Mouse (Mus musculus) gastrocnemius, adult 18-20 months (tissue): ENCODE measurements around the gene Dirc2. TPM values are rescaled to one million over a fixed set of nuclear protein-coding genes. Genes with fewer than 3 reads are reported as not detected.
A peak's percentile ranks its signal among the peaks of the same experiment; 100 is the strongest.

ENCODE experiments used
- DNase-seq: peaks from one replicate; pipeline ENCODE4 v3.0.0; 2021; ENCODE audit warnings: low spot score
- total RNA-seq, 2 experiments: library from RNA; stranded (reverse); gene quantifications; 2 replicates each; pipeline ENCODE4 v1.2.3; 2021

Dirc2 gene
- total RNA-seq, 2 experiments from 2014 or later = 61.7 to 65.1 TPM

GRCm38 (mm10) chr16:35740357-35740756 lies 28.8 kb downstream of the Dirc2 start:
- no peak for DNase-seq

GRCm38 (mm10) chr16:35739548-35739947 lies 29.6 kb downstream of the Dirc2 start:
- DNase-seq = no peak

DNA sequence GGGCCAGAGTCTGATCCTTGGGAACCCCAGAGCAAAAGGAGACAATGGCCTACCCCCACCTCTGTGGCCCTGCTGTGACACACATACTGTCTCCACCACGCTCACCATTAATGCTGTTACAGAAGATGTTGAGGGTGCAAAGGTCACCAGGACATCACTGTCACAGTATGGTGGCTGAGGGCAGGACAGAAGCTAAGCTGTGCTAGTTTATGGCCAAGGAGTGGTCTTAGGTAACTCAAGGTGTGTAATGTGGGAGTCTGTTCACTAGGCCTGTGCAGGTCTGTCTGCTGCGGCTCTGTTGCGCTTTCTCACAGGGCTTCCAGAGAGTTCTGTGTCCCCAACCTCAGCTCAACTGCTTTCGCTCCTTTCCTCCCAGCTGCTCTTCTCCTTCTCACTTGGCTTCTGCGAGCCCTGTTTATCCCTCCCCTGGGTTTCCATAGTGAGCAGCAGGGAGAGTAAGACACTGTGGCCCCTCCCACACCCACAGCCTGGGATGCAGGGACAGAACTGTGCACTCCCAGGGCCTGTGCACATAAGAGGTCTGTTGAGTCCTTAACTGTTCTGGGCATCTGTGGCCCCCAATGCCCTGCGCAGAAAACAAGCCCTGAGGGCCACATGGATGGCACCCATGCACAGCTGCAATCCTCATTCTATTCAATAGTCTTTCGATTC lies 30.9 kb downstream of the Dirc2 start:
- peak; percentile 44 for DNase-seq

DNA sequence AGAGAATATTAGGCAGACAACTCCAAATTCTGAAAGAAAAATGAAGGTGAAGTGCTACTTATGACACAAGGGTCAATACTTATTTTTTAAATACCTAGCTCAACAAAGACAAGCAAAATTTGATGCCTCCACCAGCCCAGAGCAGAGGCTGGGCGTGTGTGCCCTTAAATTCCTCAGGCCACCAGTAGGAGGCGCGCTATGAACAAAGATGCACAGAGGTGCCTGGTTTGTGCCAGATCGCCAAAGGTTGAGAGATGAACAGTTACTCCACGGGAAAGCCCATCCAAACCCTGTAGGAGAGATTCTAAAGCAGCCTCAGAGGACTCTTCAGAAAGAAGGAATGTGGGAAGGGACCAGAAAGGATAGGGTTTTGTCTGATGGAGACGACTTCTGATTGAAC lies 35.1 kb downstream of the Dirc2 start:
- DNase-seq = peak; percentile 80

DNA sequence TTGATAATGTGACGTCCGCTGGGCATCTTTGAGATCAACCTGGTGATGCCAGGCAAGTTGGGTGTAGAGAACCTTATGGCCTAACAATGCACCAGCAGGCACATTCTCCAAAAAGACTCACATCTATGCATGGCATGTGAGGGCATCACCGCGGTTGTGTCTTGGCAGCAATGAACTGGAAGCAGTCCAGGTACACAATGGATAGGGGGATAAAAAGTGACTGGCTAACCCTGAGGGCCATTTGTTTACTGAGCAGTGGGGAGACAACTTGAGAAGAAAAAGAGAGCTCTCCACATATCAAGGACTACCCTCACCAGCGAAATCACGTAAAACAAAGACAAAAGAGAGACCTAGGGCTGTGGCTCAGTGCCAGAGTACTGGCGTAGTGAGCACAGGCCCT lies 37.1 kb downstream of the Dirc2 start:
- DNase-seq = no peak

GRCm38 (mm10) chr16:35729151-35729738 lies 39.9 kb downstream of the Dirc2 start:
- no peak for DNase-seq

DNA sequence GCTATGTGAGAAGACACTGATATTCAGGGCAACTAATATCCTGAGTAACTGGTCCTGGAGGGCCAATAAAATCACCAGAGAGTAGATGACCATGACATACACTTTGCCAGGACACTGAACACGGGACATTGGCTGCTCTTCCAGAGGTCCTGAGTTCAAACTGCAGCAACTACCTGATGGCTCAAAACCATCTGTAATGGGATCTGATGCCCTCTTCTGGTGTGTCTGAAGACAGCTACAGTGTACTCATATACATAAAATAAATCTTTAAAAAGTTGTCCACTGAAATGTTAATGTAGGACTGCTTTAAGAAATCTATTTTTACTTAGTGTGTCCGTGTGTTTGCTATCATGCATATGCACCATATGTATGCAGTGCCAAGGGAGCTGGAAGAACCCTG lies 42.6 kb downstream of the Dirc2 start:
- no peak for DNase-seq

DNA sequence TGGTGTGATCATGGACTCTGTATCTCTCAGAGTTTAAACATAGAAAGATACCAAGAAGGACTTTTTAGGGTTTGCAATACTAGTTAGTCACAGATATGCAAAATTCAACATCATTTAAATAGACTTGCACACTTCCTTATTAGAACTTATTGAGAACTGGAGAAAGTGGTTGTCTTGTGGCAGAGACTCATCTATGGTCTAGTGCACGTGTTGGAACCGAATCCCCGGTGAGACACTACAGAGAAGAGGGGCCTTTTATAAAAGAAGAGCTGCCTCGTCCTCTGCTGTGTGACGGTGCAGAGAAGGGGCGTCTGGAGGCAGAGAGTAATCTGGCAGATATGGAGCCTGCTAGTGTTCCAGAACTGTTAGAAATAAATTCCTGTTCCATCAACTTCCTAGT lies 44.6 kb downstream of the Dirc2 start:
- no peak for DNase-seq

GRCm38 (mm10) chr16:35717761-35718160 lies 51.4 kb downstream of the Dirc2 start:
- no peak for DNase-seq

DNA sequence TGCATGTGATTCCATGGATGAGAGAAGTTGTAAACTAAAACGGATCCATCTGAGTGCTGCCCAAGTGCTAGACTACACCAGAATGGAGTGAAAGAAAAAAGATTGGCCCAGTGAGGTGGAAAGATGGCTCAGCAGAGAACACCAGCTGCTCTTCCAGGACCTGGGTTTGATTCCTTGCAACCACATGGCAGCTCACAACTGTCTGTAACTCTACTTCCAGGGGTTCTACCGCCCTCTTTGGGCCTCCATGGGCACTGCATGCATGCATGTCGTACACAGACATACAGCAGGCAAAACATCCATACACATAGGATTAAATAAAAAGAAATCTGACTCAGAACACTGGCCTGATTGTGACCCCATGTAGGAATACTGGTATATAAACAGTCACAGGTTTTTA lies 52.9 kb downstream of the Dirc2 start:
- DNase-seq = no peak

DNA sequence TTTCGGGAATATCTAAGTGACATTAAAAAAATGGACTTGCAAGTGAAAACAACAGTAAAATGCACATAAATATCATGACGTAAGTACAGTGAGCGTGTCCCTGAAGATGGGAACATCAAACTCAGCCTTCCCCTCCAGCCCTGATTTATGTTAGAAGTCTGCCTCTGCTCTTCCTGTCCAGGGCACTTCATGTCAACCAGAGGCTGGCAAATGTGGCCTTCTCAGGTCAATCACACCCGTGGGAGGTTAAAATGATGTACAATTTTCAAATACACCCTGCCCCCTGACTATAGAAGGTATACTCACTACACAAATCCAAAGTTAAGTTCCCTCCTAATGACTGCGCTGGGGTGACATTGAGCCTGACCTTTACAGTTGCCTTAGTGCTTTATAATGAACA lies 53.4 kb downstream of the Dirc2 start:
- DNase-seq = no peak

- DNase-seq = no peak
Measured at GRCm38 (mm10) chr16:35715350-35715749, 53.8 kb downstream of the Dirc2 start.

DNA sequence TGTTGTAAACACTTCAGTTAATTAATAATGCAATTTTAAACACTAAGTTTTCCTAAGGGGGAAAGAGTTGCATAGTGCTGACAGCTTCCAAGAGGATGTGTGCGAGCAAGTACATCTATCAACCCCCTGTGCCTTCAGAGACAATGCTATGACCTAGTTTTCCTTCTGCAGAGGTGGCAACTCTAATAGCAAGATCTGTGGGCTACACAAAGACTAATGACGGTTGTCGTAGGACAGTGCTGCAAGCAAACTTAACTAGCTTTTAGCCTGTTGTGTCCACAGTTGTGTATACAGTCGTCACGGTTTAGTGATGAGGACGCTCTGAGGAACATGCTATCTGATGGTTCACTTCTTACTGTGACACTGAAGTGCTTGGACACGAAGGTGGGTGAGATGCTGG lies 54.5 kb downstream of the Dirc2 start:
- DNase-seq = no peak

GRCm38 (mm10) chr16:35713606-35714005 lies 55.5 kb downstream of the Dirc2 start:
- DNase-seq = peak; percentile 85

DNA sequence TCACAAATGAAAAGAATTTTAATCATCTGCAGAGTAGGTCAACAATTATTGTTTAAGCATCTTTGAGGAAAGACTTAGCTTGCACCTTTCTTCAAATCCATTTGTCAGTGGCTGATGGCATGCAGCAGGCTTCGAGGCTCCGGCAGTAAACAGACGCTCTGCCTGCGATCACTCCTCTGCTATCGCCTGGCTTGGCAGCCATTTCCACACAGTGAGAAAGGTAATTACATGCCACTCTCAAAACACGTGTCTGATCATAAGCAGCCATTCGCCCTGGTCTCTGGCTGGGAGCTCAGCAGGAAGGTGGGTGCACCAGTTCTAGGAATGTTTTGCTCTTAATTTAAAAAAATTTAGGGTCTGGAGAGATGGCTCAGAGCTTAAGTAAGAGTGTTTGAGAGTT lies 58.2 kb downstream of the Dirc2 start:
- no peak for DNase-seq

DNA sequence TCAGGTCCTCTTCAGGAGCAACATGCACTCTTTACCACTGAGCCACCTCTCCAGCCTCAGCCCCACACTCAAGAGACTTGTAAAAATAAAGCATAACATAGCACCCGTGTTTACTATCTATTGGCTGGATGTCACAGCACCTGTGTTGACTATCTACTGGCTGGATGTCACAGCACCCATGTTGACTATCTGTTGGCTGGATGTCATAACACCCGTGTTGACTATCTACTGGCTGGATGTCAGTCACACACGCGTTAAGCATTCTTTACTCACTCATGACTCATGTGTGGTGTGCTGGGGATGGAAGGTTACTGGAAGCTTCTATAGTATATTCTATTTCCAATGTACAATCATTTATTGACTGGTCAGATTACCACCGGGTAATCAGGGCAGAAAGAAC lies 62.2 kb downstream of the Dirc2 start:
- DNase-seq = no peak

DNA sequence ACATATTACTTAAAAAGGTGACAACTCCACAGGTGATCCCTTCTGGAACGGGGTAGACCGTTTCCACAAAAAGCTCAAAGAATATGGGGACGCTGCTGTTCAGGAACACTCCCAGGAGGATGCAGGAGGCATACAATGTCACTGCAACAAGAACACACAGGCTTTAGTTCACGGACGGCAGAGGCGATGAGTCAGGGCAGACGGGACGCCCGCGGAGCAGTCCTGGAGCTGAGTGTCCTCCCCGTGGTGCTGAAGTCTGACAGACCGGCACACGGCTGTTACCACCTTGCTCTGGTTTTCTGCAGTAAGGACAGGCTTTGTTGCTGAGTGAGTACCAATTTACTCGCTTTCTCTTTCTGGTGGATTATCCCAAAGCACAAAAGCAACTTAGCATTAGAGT lies 64.4 kb downstream of the Dirc2 start:
- no peak for DNase-seq

DNA sequence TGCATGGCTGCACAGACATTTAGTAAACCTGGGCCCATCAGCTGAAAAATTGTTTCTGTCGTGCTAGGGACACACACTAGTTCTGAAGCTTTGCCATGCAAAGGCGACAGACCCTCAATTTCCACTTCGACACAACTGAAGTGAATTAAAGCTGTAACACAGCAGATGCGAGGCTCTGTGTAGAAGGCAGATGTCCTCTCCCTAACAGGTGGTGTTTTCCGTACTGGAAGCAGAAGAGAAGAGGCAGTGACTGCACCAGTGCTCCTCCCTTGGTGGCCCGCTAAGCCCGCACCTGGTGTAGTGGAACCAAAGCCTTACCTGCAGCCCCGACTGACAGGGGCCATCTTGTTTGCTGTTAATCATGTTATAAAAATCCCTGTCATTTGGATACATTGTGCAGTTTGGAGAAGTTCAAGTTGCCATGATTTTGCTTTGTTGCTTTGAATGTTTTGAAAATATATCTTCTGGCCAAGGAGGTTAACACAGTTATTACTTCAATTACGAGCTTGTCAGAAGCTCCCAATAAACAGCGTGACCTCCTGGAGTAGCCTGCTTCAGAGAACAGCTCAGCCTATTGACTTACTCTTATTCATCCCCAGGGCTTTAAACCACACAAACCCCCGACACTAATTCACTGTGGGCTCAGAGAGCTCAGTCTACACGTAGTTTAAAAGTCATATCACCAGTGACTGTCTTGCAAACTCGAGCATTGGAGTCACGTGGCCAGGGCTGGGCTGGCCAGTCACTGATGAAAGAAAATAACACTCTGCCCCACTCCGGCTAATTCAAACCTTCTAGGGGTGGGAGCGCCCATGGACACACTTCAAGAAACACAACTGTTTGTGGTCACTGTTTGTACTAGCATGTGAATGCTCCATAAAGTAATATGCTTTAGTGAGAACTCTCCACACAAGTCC lies 65.1 kb downstream of the Dirc2 start:
- DNase-seq = no peak

- no peak for DNase-seq
Measured at GRCm38 (mm10) chr16:35701823-35702222, 67.3 kb downstream of the Dirc2 start.

GRCm38 (mm10) chr16:35696103-35696502 lies 73.1 kb downstream of the Dirc2 start:
- no peak for DNase-seq

GRCm38 (mm10) chr16:35694250-35694846 lies 74.8 kb downstream of the Dirc2 start:
- no peak for DNase-seq

GRCm38 (mm10) chr16:35691606-35692005 lies 77.5 kb downstream of the Dirc2 start:
- DNase-seq = no peak
